Mouse (Mus musculus): Measurements from ENCODE around the gene Hecw1. TPM values are rescaled to one million over a fixed set of nuclear protein-coding genes. Genes with fewer than 3 reads are reported as not detected.
"Not testable (repeated sequence)": the region's sequence is repeated elsewhere in the genome, so short reads cannot be mapped to it uniquely, and the experiment has no call there.

Hecw1 gene
- polyA plus RNA-seq, 1 experiment from 2014 or later, result 0.24 TPM

GRCm38 (mm10) chr13:14306617-14307016 is 216.4 kb downstream of the Hecw1 start:
- no peak overlapping the region for H3K4me2 ChIP-seq (ENCODE audit: low read depth, severe bottlenecking)
- H3K27ac ChIP-seq (replicated peaks; ENCODE audit: low read depth, low read length), result no peak overlapping the region
- ATAC-seq (ENCODE audit: insufficient number of reproducible peaks, low FRiP score, low TSS enrichment, low read depth), result no peak
- 25% methylated on average over 8 of the region's 8 CpGs for WGBS
- H3K27me3 ChIP-seq (ENCODE audit: control insufficient read depth, insufficient read depth, low read length), result no peaks in the 10 kb centered on the region
- no peaks in the 10 kb centered on the region for H3K9me3 ChIP-seq (ENCODE audit: control insufficient read depth, low read length)
- no peak overlapping the region for H3K9ac ChIP-seq (ENCODE audit: low read length)
- no peak overlapping the region for H3K4me3 ChIP-seq (ENCODE audit: low read depth, low read length)
- no peaks in the 10 kb centered on the region for H3K36me3 ChIP-seq (ENCODE audit: control insufficient read depth, insufficient read depth, low read length)
- DNase-seq (ENCODE audit: low spot score), result no peak
- H3K4me1 ChIP-seq (ENCODE audit: control insufficient read depth, insufficient read depth, low read length), result no peaks in the 10 kb centered on the region

DNA sequence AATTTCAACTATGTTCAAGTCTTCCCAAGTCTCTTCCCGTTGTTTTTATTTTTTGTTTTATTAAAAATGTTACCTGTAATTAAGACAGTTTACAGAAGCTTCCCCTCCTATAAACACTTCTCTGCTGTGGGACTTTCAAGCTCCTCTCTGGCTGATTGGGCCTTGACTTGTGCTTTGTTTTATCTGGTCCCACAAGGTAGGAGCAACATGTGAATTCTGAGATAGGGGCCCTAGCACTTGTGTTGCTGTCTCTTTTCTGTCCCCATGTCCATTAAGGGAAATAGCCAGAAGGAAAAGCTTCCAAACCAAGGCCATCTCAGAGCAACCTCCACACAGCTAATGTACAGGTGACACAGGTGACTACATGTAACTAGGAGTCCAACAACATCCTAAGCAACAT is 218.9 kb downstream of the Hecw1 start:
- H3K27ac ChIP-seq (replicated peaks; ENCODE audit: low read depth, low read length), result no peak overlapping the region
- no peaks in the 10 kb centered on the region for H3K4me1 ChIP-seq (ENCODE audit: control insufficient read depth, insufficient read depth, low read length)
- no peak for DNase-seq (ENCODE audit: low spot score)
- H3K4me3 ChIP-seq (ENCODE audit: low read depth, low read length), result no peak overlapping the region
- no peaks in the 10 kb centered on the region for H3K27me3 ChIP-seq (ENCODE audit: control insufficient read depth, insufficient read depth, low read length)
- no peak overlapping the region for H3K4me2 ChIP-seq (ENCODE audit: low read depth, severe bottlenecking)
- no peaks in the 10 kb centered on the region for H3K9me3 ChIP-seq (ENCODE audit: control insufficient read depth, low read length)
- no peak overlapping the region for H3K9ac ChIP-seq (ENCODE audit: low read length)
- 100% methylated on average over 1 of the region's 1 CpGs for WGBS
- ATAC-seq (ENCODE audit: insufficient number of reproducible peaks, low FRiP score, low TSS enrichment, low read depth), result no peak
- no peaks in the 10 kb centered on the region for H3K36me3 ChIP-seq (ENCODE audit: control insufficient read depth, insufficient read depth, low read length)

- ATAC-seq (ENCODE audit: insufficient number of reproducible peaks, low FRiP score, low TSS enrichment, low read depth), result no peak
- Histone ChIP-seq H3K4me3 (ENCODE audit: low read depth, low read length) (no peak overlapping the region), H3K27ac (replicated peaks; ENCODE audit: low read depth, low read length) (no peak overlapping the region), H3K36me3 (ENCODE audit: control insufficient read depth, insufficient read depth, low read length) (no peaks in the 10 kb centered on the region), H3K4me1 (ENCODE audit: control insufficient read depth, insufficient read depth, low read length) (no peaks in the 10 kb centered on the region), H3K9me3 (ENCODE audit: control insufficient read depth, low read length) (no peaks in the 10 kb centered on the region), H3K4me2 (ENCODE audit: low read depth, severe bottlenecking) (no peak overlapping the region), H3K27me3 (ENCODE audit: control insufficient read depth, insufficient read depth, low read length) (no peaks in the 10 kb centered on the region), H3K9ac (ENCODE audit: low read length) (no peak overlapping the region)
- WGBS, result 63% methylated on average over 2 of the region's 2 CpGs
- DNase-seq (ENCODE audit: low spot score), result no peak
Observed at GRCm38 (mm10) chr13:14302921-14303320, 220.1 kb downstream of the Hecw1 start.

- no peaks in the 10 kb centered on the region for H3K36me3 ChIP-seq (ENCODE audit: control insufficient read depth, insufficient read depth, low read length)
- no peaks in the 10 kb centered on the region for H3K9me3 ChIP-seq (ENCODE audit: control insufficient read depth, low read length)
- H3K27me3 ChIP-seq (ENCODE audit: control insufficient read depth, insufficient read depth, low read length), result no peaks in the 10 kb centered on the region
- no peak overlapping the region for H3K9ac ChIP-seq (ENCODE audit: low read length)
- ATAC-seq (ENCODE audit: insufficient number of reproducible peaks, low FRiP score, low TSS enrichment, low read depth) (no peak), DNase-seq (ENCODE audit: low spot score) (no peak)
- 50% methylated on average over 1 of the region's 1 CpGs for WGBS
- H3K27ac ChIP-seq (replicated peaks; ENCODE audit: low read depth, low read length), result no peak overlapping the region
- H3K4me1 ChIP-seq (ENCODE audit: control insufficient read depth, insufficient read depth, low read length), result no peaks in the 10 kb centered on the region
- H3K4me3 ChIP-seq (ENCODE audit: low read depth, low read length), result no peak overlapping the region
- H3K4me2 ChIP-seq (ENCODE audit: low read depth, severe bottlenecking), result no peak overlapping the region
Observed at GRCm38 (mm10) chr13:14290016-14290415, 233.0 kb downstream of the Hecw1 start.

- ATAC-seq (ENCODE audit: insufficient number of reproducible peaks, low FRiP score, low TSS enrichment, low read depth) (no peak), DNase-seq (ENCODE audit: low spot score) (no peak)
- no peaks in the 10 kb centered on the region for H3K27me3 ChIP-seq (ENCODE audit: control insufficient read depth, insufficient read depth, low read length)
- no peak overlapping the region for H3K9ac ChIP-seq (ENCODE audit: low read length)
- H3K4me2 ChIP-seq (ENCODE audit: low read depth, severe bottlenecking), result no peak overlapping the region
- H3K27ac ChIP-seq (replicated peaks; ENCODE audit: low read depth, low read length), result no peak overlapping the region
- H3K9me3 ChIP-seq (ENCODE audit: control insufficient read depth, low read length), result no peaks in the 10 kb centered on the region
- no peaks in the 10 kb centered on the region for H3K36me3 ChIP-seq (ENCODE audit: control insufficient read depth, insufficient read depth, low read length)
- no peaks in the 10 kb centered on the region for H3K4me1 ChIP-seq (ENCODE audit: control insufficient read depth, insufficient read depth, low read length)
- no peak overlapping the region for H3K4me3 ChIP-seq (ENCODE audit: low read depth, low read length)
Observed at GRCm38 (mm10) chr13:14271476-14271875, 251.6 kb downstream of the Hecw1 start.

- not testable (repeated sequence) for H3K36me3 ChIP-seq (ENCODE audit: control insufficient read depth, insufficient read depth, low read length); H3K9me3 ChIP-seq (ENCODE audit: control insufficient read depth, low read length); H3K9ac ChIP-seq (ENCODE audit: low read length); H3K27ac ChIP-seq (replicated peaks; ENCODE audit: low read depth, low read length); H3K4me1 ChIP-seq (ENCODE audit: control insufficient read depth, insufficient read depth, low read length); DNase-seq (ENCODE audit: low spot score); H3K27me3 ChIP-seq (ENCODE audit: control insufficient read depth, insufficient read depth, low read length); H3K4me2 ChIP-seq (ENCODE audit: low read depth, severe bottlenecking); ATAC-seq (ENCODE audit: insufficient number of reproducible peaks, low FRiP score, low TSS enrichment, low read depth); H3K4me3 ChIP-seq (ENCODE audit: low read depth, low read length)
- 31% methylated on average over 8 of the region's 9 CpGs for WGBS
Observed at GRCm38 (mm10) chr13:14260939-14261338, 262.1 kb downstream of the Hecw1 start.

DNA sequence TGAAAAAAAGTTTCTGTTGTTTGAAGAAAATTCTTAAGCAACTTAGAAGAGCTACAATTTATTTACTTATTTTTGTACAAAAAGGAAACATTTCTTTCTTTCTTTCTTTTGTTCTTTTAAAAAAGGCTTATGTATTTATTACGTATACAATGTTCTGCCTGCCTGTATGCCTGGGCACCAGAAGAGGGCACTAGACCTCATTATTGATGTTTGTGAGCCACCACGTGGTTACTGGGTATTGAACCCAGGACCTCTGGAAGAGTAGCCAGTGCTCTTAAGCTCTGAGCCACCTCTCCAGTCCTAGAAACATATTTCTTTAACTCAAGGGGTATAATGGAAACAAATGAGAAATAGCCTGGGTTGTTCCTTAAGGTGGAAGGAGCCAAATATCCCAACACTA is 277.1 kb downstream of the Hecw1 start:
- Histone ChIP-seq H3K27ac (replicated peaks; ENCODE audit: low read depth, low read length) (no peak overlapping the region), H3K4me3 (ENCODE audit: low read depth, low read length) (no peak overlapping the region), H3K4me2 (ENCODE audit: low read depth, severe bottlenecking) (no peak overlapping the region), H3K9me3 (ENCODE audit: control insufficient read depth, low read length) (no peaks in the 10 kb centered on the region), H3K36me3 (ENCODE audit: control insufficient read depth, insufficient read depth, low read length) (no peaks in the 10 kb centered on the region), H3K9ac (ENCODE audit: low read length) (no peak overlapping the region), H3K4me1 (ENCODE audit: control insufficient read depth, insufficient read depth, low read length) (no peaks in the 10 kb centered on the region), H3K27me3 (ENCODE audit: control insufficient read depth, insufficient read depth, low read length) (no peaks in the 10 kb centered on the region)
- ATAC-seq (ENCODE audit: insufficient number of reproducible peaks, low FRiP score, low TSS enrichment, low read depth) (no peak), DNase-seq (ENCODE audit: low spot score) (no peak)
- 54% methylated on average over 2 of the region's 2 CpGs for WGBS

- Histone ChIP-seq H3K4me3 (ENCODE audit: low read depth, low read length) (no peak overlapping the region), H3K4me1 (ENCODE audit: control insufficient read depth, insufficient read depth, low read length) (no peaks in the 10 kb centered on the region), H3K4me2 (ENCODE audit: low read depth, severe bottlenecking) (no peak overlapping the region), H3K9ac (ENCODE audit: low read length) (no peak overlapping the region), H3K27me3 (ENCODE audit: control insufficient read depth, insufficient read depth, low read length) (no peaks in the 10 kb centered on the region), H3K27ac (replicated peaks; ENCODE audit: low read depth, low read length) (no peak overlapping the region), H3K36me3 (ENCODE audit: control insufficient read depth, insufficient read depth, low read length) (no peaks in the 10 kb centered on the region), H3K9me3 (ENCODE audit: control insufficient read depth, low read length) (no peaks in the 10 kb centered on the region)
- DNase-seq (ENCODE audit: low spot score) (no peak), ATAC-seq (ENCODE audit: insufficient number of reproducible peaks, low FRiP score, low TSS enrichment, low read depth) (no peak)
- 93% methylated on average over 3 of the region's 3 CpGs for WGBS
Observed at GRCm38 (mm10) chr13:14179669-14180068, 343.4 kb downstream of the Hecw1 start.

GRCm38 (mm10) chr13:14177989-14178388 is 345.0 kb downstream of the Hecw1 start:
- ATAC-seq (ENCODE audit: insufficient number of reproducible peaks, low FRiP score, low TSS enrichment, low read depth), result no peak
- Histone ChIP-seq H3K27me3 (ENCODE audit: control insufficient read depth, insufficient read depth, low read length) (no peaks in the 10 kb centered on the region), H3K4me2 (ENCODE audit: low read depth, severe bottlenecking) (no peak overlapping the region), H3K9ac (ENCODE audit: low read length) (no peak overlapping the region), H3K9me3 (ENCODE audit: control insufficient read depth, low read length) (no peaks in the 10 kb centered on the region), H3K4me3 (ENCODE audit: low read depth, low read length) (no peak overlapping the region), H3K27ac (replicated peaks; ENCODE audit: low read depth, low read length) (no peak overlapping the region), H3K36me3 (ENCODE audit: control insufficient read depth, insufficient read depth, low read length) (no peaks in the 10 kb centered on the region), H3K4me1 (ENCODE audit: control insufficient read depth, insufficient read depth, low read length) (no peaks in the 10 kb centered on the region)
- DNase-seq (ENCODE audit: low spot score), result no peak
- WGBS, result 100% methylated on average over 1 of the region's 1 CpGs
